Mouse (Mus musculus) mature B cell (primary cell): ENCODE measurements at regions not wholly inside any gene's neighbourhood (a gene's known extent, or its start where the extent isn't known, plus 50 kb on each side); places are given as distances from the start of the nearest gene placed in this dataset.
"Not testable (repeated sequence)": the region's sequence is repeated elsewhere in the genome, so short reads cannot be mapped to it uniquely, and the experiment has no call there.

Source experiments
- in situ Hi-C: fragments of 300-500 bp; cut with MboI; formaldehyde crosslinking; loops from 2 replicates; pipeline ENCODE4 v1.14.3; 2019

GRCm38 (mm10) chr8:126833471-126834453 lies 111.9 kb downstream of the Tomm20 start:
- in situ Hi-C loops = no loop called here

- in situ Hi-C loops = no loop called here
Observed at GRCm38 (mm10) chr8:126833006-126833405, 112.6 kb downstream of the Tomm20 start.

DNA sequence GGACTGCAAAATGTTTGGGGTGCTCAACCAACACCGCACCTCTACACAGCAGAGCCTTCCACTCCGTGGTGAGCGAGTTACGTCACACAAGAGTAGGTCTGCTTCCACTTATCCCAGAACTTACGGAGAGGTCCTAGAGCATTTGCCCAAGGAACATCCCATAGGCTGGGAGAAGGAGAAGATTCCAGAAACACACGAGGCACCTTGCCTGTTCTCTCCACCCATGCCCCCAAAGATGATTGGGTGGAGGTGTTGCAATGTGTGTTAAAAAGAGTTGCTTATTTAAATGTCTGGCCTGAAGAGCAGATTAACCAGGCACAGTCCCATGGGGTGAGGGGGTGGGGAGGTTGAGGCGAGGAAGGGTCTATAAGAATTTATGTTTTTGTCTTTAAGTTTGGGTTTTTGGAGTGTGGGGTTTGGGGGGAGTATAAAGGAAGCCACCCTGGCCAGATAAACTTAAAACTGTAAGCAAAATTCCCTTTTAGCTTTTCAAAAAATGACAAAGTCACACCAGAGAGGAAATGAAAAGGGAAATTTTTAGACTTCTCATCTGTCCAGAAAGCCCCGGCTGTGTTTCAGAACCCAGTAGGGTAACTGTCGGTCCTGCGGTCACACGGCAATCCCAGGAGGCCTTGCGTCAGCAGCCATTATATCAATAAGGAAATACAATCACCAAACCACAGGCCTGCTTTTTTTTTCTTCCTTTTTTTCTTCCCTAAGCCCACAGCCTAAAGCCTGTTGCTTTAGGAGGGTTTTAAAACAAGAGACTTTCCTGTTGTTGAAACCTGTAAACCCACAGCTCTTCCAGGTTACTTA lies 113.3 kb downstream of the Tomm20 start:
- in situ Hi-C loops = no loop called here

- in situ Hi-C loops = no loop called here
Observed at GRCm38 (mm10) chr8:126831312-126832162, 114.1 kb downstream of the Tomm20 start.

DNA sequence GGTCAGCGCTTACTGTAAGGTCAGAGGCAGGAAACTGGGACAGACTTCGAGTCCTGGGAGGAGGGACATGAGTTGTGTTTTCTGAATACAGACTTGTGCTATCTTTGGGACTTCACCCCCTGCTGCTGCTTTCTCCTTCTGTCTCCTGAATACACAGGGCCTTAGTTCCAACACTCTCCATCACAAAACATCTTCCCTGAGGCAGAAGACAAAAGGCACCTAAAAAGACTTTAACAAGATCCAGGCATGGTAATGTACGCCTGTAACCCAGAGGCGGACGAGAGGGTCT lies 115.5 kb downstream of the Tomm20 start:
- in situ Hi-C loops = no loop called here

DNA sequence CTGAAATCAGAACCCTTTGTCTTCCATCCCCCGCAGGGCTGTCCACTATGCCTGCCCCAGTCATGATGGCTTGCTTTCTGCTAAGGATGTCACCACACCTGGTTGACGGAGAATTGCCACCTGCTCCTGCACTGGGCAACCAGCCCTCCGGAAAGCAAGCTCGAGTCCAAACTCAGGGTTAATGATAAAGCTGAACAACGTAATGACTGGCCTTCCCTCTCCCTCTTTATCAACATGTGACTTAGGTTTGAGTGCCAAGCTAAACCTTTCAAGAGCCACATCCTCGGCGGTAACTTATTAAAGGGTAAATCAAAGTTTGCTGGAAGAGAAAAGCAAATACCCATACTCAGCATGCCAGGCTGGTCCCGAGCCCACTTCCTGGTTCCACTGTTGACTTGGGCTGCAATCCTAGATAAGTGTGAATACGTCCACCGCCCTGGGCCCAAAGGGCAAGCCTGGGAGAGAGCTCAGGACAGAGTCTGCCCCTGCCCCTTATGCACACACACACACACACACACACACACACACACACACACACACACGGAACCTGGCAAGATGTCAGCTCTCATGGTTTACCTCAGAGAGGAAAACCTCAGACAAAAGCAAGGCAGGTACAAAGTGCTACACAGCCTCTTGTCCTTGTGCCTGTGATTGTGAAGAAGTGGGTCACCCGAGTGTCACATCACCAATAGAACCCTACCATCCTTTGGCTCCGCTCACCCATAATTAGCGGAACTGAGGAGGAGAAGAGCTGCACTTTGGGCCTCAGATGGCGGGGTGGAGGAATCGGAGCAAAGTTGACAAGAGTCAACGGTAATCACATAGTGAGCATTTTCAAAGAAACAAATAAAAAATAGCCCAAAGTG lies 116.0 kb downstream of the Tomm20 start:
- in situ Hi-C loops = no loop called here

GRCm38 (mm10) chr8:126827681-126828383 lies 117.8 kb downstream of the Tomm20 start:
- in situ Hi-C loops = no loop called here

DNA sequence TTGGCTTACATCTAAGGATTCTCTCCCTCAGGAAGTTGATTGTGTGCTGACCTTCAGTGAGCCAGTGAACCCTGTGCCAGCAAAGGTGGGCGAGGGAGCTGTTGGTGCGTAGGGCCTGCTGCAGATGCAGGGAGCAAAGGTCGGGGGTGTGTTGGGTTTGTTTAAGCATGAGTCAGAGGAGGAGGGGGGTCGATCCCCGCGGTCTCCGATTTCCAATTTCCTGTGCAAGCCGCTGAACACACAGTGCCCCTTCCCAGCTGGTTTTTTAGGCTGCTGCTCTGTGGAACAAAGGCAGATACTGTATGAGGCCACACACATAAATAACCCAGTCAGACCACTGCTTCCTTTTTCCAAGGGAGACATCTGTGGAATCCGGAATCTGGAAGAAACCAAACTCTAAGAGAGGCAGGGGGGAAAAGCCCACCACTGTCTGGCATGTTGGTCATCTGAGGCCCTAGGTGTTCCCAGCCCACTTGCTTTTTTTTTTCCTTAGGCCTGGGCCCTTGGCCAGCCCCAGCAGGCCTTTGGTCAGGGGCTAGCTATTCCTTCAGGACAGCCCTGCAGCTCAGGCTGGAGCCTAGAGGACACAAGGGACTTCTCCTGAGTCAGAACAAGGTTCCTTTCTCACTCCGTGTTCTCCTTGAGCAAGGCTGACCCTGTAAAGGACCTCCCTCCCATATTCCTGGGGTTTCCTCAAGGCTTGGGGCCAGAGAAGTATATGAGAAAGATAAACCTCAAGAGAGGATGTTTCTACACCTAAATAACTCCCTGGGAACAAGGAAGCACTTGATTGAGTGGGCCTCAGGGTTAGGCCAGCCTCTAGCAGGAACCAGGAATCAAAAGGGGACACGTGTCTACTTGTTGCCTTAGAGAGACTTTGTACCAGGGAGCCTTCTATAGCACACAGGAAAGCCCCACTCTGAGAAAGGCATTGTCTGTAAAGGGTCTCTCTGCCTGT lies 119.0 kb downstream of the Tomm20 start:
- in situ Hi-C loops = no loop called here

DNA sequence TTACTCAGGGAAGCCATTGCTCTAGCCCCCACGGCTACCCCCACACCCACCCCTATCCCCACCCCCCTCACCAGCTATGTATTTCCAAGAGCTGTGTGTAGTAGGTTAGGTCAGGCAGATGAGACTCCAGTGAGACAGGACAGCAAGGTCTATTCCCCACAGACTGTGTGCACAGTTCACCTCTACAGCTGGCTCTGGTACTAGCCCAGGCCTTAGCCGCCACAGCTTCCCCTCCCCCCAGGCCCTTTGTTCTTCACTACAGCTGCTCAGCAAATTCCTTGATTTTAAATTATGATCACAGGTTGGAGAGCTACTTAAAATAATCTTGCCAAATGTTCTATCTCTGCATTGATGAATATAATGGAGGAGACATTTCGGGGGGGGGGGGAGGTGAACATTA lies 119.8 kb downstream of the Tomm20 start:
- in situ Hi-C loops = no loop called here

- in situ Hi-C loops = no loop called here
Observed at GRCm38 (mm10) chr8:126824575-126825208, 121.0 kb downstream of the Tomm20 start.

- in situ Hi-C loops = no loop called here
Observed at GRCm38 (mm10) chr8:126822269-126822668, 123.4 kb downstream of the Tomm20 start.

- in situ Hi-C loops = no loop called here
Observed at GRCm38 (mm10) chr8:126821279-126821678, 124.4 kb downstream of the Tomm20 start.

- in situ Hi-C loops = no loop called here
Observed at GRCm38 (mm10) chr8:126820502-126820901, 125.1 kb downstream of the Tomm20 start.

- in situ Hi-C loops = no loop called here
Observed at GRCm38 (mm10) chr8:126819261-126819660, 126.4 kb downstream of the Tomm20 start.

DNA sequence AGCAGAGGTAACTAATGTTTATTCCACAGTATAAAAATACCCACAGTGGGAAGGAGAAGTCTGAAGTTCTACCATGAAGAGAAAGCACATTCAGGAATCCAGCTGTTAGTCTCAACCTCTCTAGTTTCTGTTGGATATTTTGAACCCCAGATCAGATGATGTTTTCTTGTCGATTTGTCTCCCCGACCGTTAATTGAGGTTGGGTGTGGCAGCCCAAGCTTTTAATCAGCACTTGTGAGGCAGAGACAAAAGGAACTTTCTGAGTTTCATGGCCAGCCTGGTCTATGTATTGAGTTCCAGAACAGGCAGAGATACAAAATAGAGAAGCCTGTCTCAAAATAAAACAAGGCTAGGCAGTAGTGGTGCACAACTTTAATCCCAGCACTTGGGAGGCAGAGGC lies 129.5 kb downstream of the Tomm20 start:
- in situ Hi-C loops = no loop called here

DNA sequence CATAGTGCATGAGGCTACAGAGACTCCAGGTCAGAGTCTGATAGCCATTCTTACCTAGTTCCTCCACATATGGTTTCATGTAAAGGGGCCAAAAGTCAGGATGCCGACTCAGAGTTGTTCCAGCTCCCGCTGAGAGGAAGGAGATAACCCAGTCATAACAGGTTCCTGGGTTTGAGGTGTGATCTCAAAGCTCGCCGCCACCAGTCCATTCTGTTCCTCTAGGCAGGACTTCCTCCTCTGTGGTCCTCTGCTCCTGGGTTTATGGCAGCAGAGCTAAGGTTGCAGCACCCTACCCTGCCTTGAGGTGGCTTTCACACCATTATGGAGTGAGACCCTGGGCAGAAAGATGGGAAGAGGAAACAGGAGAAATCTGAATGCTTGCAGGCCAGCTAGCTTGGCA lies 131.2 kb downstream of the Tomm20 start:
- in situ Hi-C loops = no loop called here

- in situ Hi-C loops = no loop called here
Observed at GRCm38 (mm10) chr8:126813621-126814020, 132.0 kb downstream of the Tomm20 start.

GRCm38 (mm10) chr8:126812777-126813176 lies 132.9 kb downstream of the Tomm20 start:
- in situ Hi-C loops = no loop called here

DNA sequence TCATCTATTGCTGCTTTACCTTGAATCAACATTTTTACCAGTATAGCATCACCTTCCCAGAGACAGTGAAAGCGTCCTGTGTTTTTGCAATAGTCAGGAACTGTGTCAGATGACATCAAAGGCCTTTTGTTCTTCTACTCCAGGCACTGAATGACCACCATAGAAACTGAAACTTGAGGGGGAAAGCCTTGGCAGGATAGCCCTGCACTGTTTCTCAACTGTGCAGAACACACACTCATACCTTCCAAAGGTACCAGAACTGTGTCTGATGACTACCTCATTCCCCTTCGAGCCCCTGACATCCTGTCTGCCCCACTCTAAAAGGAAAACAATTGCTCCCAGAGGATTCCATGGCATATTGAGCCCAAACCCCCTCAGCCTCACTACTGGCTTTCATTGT lies 134.3 kb downstream of the Tomm20 start:
- in situ Hi-C loops = not testable (repeated sequence)
